Mouse (Mus musculus) limb, embryonic 10.5 days (tissue): ENCODE measurements around the gene Zdhhc19. TPM values are rescaled to one million over a fixed set of nuclear protein-coding genes. Genes with fewer than 3 reads are reported as not detected.

Source experiments
- DNase-seq: peaks from one replicate; pipeline ENCODE4 v3.0.0-alpha.2; 2017; ENCODE audit warnings: low spot score
- H3K27ac ChIP-seq: fragments of 300-500 bp; sonication (generic); 2 replicates; pipeline ENCODE4 v1.5.1; 2016; ENCODE audit warnings: mild to moderate bottlenecking
- H3K27me3 ChIP-seq: fragments of 300-500 bp; sonication (generic); 2 replicates; pipeline ENCODE4 v1.6.1; 2016; ENCODE audit warnings: low read depth, mild to moderate bottlenecking; ENCODE audit not compliant: poor library complexity, severe bottlenecking
- H3K36me3 ChIP-seq: fragments of 300-500 bp; sonication (generic); 2 replicates; pipeline ENCODE4 v1.6.1; 2016; ENCODE audit warnings: mild to moderate bottlenecking, moderate library complexity
- H3K4me1 ChIP-seq: fragments of 300-500 bp; sonication (generic); 2 replicates; pipeline ENCODE4 v1.6.1; 2016
- H3K4me3 ChIP-seq: fragments of 300-500 bp; sonication (generic); 2 replicates; pipeline ENCODE4 v1.5.1; 2016; ENCODE audit warnings: mild to moderate bottlenecking, moderate library complexity
- H3K9me3 ChIP-seq: fragments of 300-500 bp; sonication (generic); replicated peaks from 2 replicates; pipeline ENCODE4 v1.6.1; 2016; ENCODE audit warnings: mild to moderate bottlenecking
- WGBS: fragments of 180-500 bp; shearing (Covaris S2); methylation state at CpG from one replicate; pipeline ENCODE4 v1.1.7; 2016; 5-methylcytosine and 5-hydroxymethylcytosine counted together
- polyA plus RNA-seq: library from polyadenylated mRNA; unstranded; fragments of >200 nt; fragmentation: Nextera tagmentation; extraction: Ambion mirVana; gene quantifications from 2 replicates; pipeline ENCODE4 v1.2.1, GENCODE M21; 2016

Gene Zdhhc19
- polyA plus RNA-seq, 1 experiment from 2014 or later = not detected

DNA sequence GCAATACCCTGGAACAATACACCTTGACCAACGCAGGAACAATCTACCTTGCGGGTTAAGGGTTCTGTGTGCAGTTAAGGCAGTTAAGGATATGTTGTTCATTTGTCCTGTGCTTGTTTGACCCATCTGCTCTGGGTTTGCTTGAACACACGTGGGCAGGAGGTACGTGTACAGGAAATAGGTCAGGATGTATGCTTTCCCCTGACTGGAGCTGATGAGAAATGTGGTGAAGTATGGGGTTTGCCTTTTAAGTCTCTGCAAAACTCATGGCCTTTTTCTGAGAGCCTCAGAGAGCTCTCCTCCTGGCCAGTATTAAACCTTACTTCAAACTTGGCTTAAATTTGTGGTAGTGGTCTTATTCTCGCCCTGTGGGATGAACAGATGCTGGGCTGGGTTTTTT, 97.9 kb downstream of the Zdhhc19 start:
- Histone ChIP-seq H3K36me3 (no peaks in the 10 kb centered on the region), H3K27me3 (no peaks in the 10 kb centered on the region), H3K9me3 (no peaks in the 10 kb centered on the region), H3K4me3 (no peak overlapping the region), H3K4me1 (0 out of 2 replicates have a peak, but pooled peaks cover 3% of the 10 kb centered on the region), H3K27ac (no peak overlapping the region)
- WGBS = 77% methylated on average over 5 of the region's 5 CpGs
- DNase-seq = no peak

DNA sequence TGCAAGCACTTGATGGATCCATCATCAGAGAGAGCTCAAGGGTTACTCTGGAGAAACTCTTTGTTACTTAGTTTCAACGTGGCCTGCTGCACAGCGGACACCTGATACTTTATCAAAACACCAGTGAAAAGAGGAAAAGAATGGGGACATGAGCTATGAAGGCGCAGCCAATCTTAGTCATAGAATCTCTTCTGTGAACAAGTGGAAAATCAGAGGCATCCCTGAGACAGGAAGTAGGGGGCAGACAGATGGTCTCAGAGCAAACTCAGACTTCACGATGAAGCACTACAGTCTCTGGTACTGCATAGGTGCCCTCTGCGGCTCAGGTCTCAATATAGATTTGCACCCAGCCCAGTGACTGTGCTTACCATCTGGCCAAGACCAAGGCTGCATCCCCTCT, 98.6 kb downstream of the Zdhhc19 start:
- Histone ChIP-seq H3K36me3 (no peaks in the 10 kb centered on the region), H3K9me3 (no peaks in the 10 kb centered on the region), H3K4me3 (no peak overlapping the region), H3K27ac (no peak overlapping the region), H3K4me1 (0 out of 2 replicates have a peak, but pooled peaks cover 3% of the 10 kb centered on the region), H3K27me3 (no peaks in the 10 kb centered on the region)
- no peak for DNase-seq
- WGBS = 85% methylated on average over 5 of the region's 5 CpGs

DNA sequence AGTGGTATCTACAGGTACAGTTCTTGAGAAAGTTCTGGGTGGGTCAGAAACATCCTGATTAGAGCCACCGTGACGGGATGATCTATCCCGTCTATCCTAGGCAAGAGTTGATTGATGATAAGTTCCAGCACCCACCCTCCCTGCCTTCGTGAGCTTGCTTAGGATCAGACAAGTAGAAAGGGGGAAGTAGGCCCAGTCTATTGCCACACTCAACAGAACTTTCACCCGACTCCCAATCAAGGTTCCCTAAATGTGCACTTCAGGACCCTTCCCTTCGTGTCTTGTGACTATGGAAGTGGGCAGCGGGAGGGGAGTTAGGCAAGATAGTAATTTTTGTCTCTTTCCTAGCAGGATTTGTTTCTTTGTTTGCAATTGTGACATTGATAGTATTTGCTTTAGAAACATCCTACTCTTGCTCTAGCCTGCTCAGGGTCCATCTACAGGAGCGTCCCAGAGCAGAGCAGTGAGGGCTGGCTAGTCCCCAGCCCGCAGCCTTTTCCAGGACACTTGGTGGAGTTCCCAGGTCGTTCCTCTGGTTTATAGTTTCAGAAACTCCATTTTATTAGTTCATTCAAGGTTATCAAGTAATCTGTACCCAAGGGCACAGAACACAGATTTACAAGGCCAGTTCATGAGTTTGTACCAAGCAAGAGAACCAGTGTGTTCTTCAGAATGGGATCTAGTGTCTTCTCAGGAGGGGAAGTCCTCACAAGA, 99.2 kb downstream of the Zdhhc19 start:
- Histone ChIP-seq H3K27ac (no peak overlapping the region), H3K4me1 (0 out of 2 replicates have a peak, but pooled peaks cover 3% of the 10 kb centered on the region), H3K9me3 (no peaks in the 10 kb centered on the region), H3K4me3 (no peak overlapping the region), H3K27me3 (no peaks in the 10 kb centered on the region), H3K36me3 (no peaks in the 10 kb centered on the region)
- 85% methylated on average over 10 of the region's 10 CpGs for WGBS
- DNase-seq = no peak

DNA sequence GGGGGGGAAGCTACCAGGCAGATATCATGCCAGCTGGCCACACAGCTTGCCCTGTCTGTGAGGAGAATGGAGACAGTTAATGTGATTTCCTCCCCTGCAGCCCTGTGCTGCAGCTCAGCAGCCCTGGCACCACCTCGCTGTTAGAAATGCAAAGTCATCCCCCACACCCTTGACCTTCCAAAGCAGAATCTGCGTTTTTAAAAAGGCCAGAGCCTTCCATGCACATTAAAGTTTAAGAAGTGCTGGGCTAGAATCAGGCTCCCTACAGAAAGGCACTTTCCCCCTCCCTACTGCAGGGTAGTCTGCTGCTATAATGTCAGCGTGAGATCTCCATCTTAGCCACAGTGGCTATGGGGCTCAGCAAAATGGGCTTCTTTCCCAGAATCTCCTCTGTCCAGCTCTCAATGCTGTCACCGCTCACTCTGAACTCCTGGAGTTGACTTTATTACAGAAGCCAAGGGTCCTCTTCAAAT, 101.9 kb downstream of the Zdhhc19 start:
- Histone ChIP-seq H3K4me3 (no peak overlapping the region), H3K27ac (peak overlapping the region; percentile 48; the same call in 1 of the 2 replicates), H3K27me3 (no peaks in the 10 kb centered on the region), H3K36me3 (no peaks in the 10 kb centered on the region), H3K9me3 (no peaks in the 10 kb centered on the region), H3K4me1 (0 out of 2 replicates have a peak, but pooled peaks cover 3% of the 10 kb centered on the region)
- DNase-seq = no peak
- WGBS = 42% methylated on average over 4 of the region's 4 CpGs

DNA sequence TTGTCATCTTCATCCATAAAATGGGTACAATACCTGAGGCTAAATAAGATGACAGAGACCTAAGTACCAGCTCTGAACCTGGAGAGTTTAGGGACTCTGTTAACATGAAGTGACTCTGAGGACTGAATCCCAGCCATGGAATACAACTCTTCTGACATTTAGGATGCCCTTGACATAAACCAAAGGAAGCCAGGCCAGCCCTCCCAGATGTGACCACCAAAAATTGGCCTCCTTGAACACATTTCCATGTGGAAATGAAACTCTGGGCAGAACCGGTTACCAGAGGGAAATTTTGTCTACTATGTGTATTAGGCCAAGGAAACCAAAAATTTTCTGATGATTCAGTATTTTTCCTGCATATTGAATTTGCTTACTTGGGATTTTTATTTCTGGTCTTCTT, 103.1 kb downstream of the Zdhhc19 start:
- DNase-seq = no peak
- no peaks in the 10 kb centered on the region for H3K36me3 ChIP-seq
- H3K27me3 ChIP-seq = no peaks in the 10 kb centered on the region
- H3K4me1 ChIP-seq = 0 out of 2 replicates have a peak, but pooled peaks cover 3% of the 10 kb centered on the region
- no peaks in the 10 kb centered on the region for H3K9me3 ChIP-seq
- no peak overlapping the region for H3K4me3 ChIP-seq
- 90% methylated on average over 1 of the region's 1 CpGs for WGBS
- no peak overlapping the region for H3K27ac ChIP-seq

DNA sequence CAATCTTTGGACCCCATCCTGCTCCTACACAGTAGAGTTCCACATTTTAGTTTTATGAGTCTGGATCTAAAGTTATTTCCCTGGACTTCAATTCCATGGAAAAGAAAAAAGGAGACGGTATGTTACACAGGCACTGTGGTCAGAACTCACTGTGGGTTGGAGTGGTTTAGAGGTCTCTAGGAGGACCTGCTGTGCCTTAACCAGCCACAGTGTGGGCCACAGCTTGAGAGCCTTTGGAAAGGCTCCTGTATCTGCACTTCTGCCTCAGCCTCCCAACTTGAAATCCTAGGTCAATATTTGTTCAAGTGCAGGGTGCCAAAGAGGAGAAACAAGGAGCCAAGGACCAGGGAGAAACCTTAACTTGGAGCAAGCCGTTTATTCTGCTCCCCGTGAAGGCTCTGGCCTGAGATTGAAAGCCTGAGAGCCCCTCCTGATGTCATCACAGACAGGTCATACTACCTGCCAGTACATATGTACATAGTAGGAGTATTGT, 106.2 kb downstream of the Zdhhc19 start:
- WGBS = 86% methylated on average over 3 of the region's 3 CpGs
- no peak for DNase-seq
- Histone ChIP-seq H3K4me3 (no peak overlapping the region), H3K9me3 (no peaks in the 10 kb centered on the region), H3K4me1 (0 out of 2 replicates have a peak, but pooled peaks cover 3% of the 10 kb centered on the region), H3K27ac (no peak overlapping the region), H3K27me3 (no peaks in the 10 kb centered on the region), H3K36me3 (no peaks in the 10 kb centered on the region)

DNA sequence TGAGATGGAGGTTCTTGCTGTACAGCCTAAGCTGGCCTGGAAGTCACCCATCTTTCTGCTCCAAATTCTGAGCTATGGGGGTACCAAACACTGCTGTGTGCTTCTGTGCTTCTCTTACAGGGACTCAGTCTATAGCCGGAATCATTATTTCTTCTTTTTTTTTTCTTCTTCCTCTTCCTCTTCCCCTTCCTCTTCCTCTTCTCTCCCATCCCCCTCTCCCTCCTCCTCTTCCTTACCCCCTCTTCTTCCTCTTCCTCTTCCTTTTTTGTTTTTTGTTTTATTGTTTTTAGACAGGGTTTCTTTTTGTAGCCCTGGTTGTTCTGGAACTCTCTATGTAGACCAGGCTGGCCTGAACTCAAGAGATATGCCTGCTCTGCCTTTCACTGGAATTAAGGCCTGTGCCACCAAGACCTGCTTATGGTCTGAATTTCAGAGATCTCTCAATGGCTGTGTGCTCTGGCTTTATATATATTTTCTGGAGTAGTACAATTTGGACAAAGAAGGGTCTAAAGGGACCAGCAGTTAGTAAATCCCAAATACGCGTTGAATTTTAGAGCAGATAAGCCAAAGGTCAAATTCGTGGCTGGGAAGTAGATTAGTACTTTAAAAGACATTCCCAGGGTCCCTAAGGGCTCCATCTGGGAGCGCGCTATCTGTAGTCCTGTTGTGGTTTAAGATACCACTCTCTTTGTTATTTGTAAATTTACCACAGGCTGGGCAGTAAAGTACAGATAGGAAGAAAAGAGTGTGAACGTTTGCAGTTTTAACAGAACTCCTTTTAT, 111.7 kb downstream of the Zdhhc19 start:
- no peaks in the 10 kb centered on the region for H3K27me3 ChIP-seq
- no peaks in the 10 kb centered on the region for H3K36me3 ChIP-seq
- H3K27ac ChIP-seq = peak overlapping the region; percentile 94
- no peaks in the 10 kb centered on the region for H3K9me3 ChIP-seq
- H3K4me1 ChIP-seq = peaks cover 20% of the 10 kb centered on the region
- peak overlapping the region; percentile 92 for H3K4me3 ChIP-seq
- WGBS = 61% methylated on average over 7 of the region's 7 CpGs
- DNase-seq = no peak

DNA sequence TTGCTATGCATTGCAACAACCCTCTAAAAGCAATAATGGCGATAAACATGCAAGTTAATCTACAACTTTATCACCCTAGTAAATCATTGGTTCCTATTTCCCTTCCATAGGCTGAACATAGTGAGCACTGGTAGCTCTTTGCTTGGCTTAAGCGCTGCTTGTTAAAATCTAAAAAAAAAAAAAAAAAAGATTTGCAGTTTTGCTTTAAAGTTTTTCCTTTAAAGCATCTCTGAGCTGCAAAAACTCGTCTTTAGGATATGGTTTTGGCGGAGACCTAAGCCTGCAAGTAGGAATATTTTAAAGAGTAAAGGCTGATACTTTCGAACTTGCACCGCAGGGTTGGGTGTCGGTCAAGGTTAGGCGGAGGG, 112.3 kb downstream of the Zdhhc19 start:
- Histone ChIP-seq H3K27me3 (no peaks in the 10 kb centered on the region), H3K9me3 (no peaks in the 10 kb centered on the region), H3K27ac (peak overlapping the region; percentile 94), H3K36me3 (peaks cover 4% of the 10 kb centered on the region; the same call in 1 of the 2 replicates), H3K4me1 (peaks cover 20% of the 10 kb centered on the region), H3K4me3 (peak overlapping the region; percentile 92)
- 11% methylated on average over 8 of the region's 8 CpGs for WGBS
- DNase-seq = no peak

DNA sequence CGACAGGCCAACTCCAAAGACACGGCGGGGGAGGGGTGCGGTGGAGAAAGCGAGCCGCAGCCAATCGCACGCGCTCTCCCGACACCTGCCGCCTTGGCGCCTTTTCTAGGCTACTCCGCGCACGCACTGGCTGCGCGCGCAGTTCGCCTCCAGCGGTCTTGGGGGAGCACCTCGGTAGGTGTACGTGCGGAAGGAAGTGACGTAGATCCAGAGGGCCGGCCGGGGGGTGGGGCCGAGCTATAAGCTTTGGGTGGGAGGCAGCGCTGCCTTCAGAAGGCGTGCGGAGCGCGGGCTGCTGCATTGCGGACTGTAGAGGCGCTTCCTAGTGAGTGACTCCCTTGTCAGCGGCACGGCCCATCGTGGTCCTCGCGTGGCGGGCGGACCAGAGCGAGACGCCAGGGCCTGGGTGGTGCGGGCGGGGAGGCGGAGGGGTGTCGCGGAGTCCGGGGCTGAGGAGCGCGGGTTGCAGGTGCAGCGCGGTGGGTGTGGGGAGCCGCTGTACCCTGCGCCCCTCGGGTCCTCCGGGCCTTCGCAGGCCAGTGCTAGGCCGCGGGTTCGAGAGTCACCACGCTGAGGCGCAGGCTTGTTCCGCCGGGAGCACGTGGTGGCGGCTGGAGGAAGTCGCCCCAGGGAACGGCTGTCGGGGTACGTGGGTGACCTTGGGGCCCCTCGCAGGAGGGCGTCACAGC, 112.8 kb downstream of the Zdhhc19 start, which contains the start of gene Tfrc:
TSS of gene Tfrc (plus strand) at position 209 of the 689 bp plus-strand sequence.
- DNase-seq = peak; percentile 99
- peaks cover 6% of the 10 kb centered on the region; the same call in 1 of the 2 replicates for H3K36me3 ChIP-seq
- WGBS = under 1% methylated on average over 73 of the region's 73 CpGs
- peak within 1 kb of the TSS; percentile 94 for H3K27ac ChIP-seq
- no peaks in the 10 kb centered on the region for H3K9me3 ChIP-seq
- H3K4me1 ChIP-seq = peaks cover 20% of the 10 kb centered on the region
- H3K4me3 ChIP-seq = peak within 1 kb of the TSS; percentile 92
- H3K27me3 ChIP-seq = no peaks in the 10 kb centered on the region

DNA sequence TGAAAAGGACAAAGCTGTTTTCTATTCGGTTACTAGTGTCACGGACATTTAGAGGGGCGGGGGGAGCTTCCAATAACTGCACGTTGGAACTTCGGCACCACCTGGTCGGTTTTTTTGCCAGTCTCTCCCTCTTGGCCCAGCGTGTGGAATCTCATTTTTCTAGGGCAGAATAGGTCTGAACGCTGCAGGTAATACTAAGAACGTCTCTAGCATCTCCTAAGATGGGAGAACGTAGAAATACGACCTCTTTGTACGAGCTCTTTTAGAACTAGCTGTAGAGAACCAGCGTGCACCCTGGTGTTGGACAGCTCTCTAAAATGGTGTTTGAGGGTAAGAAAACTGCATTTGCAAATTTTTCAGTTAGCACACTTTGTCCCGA, 113.3 kb downstream of the Zdhhc19 start:
- H3K27ac ChIP-seq = peak overlapping the region; percentile 94
- H3K4me3 ChIP-seq = peak overlapping the region; percentile 92
- peaks cover 11% of the 10 kb centered on the region for H3K36me3 ChIP-seq
- H3K27me3 ChIP-seq = no peaks in the 10 kb centered on the region
- H3K4me1 ChIP-seq = peaks cover 20% of the 10 kb centered on the region
- no peak for DNase-seq
- H3K9me3 ChIP-seq = no peaks in the 10 kb centered on the region
- under 1% methylated on average over 14 of the region's 14 CpGs for WGBS

DNA sequence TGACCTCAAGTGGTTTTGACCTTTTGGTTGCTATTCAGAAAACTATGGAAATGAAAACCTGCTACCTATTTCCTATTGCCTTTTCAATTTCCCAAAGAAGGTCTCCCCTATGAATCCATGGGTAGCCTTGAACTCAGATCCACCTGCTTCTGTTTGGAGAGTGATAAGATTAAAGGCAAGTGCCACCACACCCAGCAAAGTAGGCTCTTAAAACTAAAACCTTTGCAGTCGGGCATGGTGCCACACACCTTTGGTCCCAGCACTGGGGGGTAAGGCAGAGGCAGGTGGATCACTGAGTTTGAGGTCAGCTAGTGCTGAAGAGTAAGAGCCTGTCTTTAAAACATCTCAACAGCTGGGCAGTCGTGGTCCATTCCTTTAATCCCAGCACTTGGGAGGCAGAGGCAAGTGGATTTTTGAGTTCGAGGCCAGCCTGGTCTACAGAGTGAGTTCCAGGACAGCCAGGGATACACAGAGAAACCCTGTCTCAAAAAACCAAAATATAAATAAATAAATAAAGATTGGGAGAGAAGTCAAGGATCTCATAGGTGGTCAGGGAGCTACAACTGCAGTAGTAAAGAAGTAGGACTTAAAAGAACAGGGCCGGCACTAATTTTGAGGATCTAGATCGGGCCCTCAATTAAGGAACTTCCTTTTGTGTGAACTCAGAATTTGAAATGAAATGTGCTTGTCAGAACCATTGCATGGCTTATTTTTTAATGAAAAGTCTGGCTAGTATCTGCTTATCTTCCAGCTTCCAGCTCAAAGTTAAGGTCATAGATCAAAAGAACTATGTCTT, 114.6 kb downstream of the Zdhhc19 start:
- Histone ChIP-seq H3K4me3 (peak overlapping the region; percentile 92), H3K4me1 (peaks cover 20% of the 10 kb centered on the region), H3K27ac (no peak overlapping the region), H3K36me3 (peaks cover 24% of the 10 kb centered on the region), H3K9me3 (no peaks in the 10 kb centered on the region), H3K27me3 (no peaks in the 10 kb centered on the region)
- WGBS = 77% methylated on average over 5 of the region's 5 CpGs
- no peak for DNase-seq
